Mouse (Mus musculus) bone marrow, adult 2 months (tissue): ENCODE results near the gene Nt5c3b.

ENCODE experiments used
- CTCF ChIP-seq: fragments of 200-500 bp; IDR thresholded peaks from 2 replicates; pipeline ENCODE4 v1.5.1; 2011; ENCODE audit warnings: low read length, control low read depth; ENCODE audit not compliant: control insufficient read depth, insufficient read depth
- POLR2A ChIP-seq: fragments of 200-500 bp; IDR thresholded peaks from 2 replicates; pipeline ENCODE4 v1.6.1; 2011; ENCODE audit warnings: low read depth, mild to moderate bottlenecking, control low read depth, low read length, borderline replicate concordance; ENCODE audit not compliant: control insufficient read depth

GRCm38 (mm10) chr11:100406995-100407705 lies 34.5 kb downstream of the Nt5c3b start:
- TF ChIP-seq CTCF: no peak
- TF ChIP-seq POLR2A: no peak
